Mouse (Mus musculus) kidney, postnatal 10 days (tissue): Measurements from ENCODE around the gene Ddhd1.

ENCODE experiments used
- DNase-seq: peaks from one replicate; pipeline ENCODE4 v3.0.0; 2021; ENCODE audit warnings: mixed read lengths

Ddhd1 gene

GRCm38 (mm10) chr14:45566066-45566937 lies 91.6 kb downstream of the Ddhd1 start:
- peak; percentile 83 for DNase-seq

DNA sequence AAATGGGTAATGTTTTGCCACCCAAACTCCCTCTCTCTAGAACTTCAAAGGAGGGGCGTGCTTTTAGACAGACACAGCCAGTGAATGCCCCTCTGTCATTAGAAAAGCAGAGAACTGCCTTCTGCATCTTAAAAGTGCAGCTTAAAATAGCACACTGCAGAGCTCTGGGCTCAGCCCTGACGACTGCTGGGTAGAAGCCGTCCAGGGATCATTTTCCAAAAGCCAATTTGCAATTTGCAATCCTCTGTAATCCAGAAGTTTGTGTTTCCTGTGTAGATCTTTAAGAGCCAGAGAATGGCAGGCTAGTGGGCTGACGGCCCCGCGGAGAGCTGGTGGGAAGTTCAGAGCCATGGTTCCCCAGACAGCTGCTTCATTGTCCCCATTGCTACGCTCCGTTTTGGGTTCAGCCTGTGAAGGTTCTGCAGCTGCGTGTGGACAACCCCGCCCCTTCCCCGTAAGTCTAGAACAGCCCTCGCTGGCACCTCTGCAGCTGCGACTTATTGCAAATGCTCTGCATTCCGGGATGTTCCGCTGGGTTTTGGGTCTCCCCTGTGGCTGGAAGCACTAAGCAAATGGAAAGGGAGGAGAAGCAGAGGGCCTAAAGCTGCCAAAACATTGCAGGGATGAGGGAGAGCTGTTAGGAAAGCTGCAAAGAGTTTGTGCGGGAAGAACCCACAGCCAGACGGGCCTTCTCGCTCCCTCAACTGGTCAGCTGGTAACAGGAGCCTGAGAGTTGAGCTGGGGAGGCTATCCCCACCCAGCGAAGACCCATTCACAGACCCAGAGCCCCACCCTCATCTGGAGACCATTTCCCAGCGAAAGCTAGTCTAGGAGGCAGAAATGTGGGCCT lies 92.5 kb downstream of the Ddhd1 start:
- peak; percentile 64 for DNase-seq

- DNase-seq, result peak; percentile 60
These were observed 94.4 kb downstream of the Ddhd1 start for GRCm38 (mm10) chr14:45563577-45563976.

DNA sequence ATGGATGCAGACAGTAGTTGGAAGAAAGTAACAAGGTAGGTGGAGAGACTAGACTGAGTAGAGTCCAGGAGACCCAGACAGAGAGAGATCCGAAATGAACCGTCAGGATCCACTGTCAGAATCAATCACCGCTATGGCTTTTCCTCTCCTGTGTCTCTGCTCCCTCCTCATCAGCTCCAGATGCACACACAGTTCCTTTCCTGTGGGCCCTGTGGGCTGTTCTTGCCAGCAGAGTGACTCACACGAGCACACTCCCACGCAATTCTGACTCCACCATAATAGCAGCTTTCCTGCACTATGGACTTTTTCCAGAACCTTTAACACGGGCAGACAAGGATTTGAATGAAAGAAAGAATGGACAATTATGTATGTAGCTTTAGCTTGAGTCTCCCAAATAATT lies 96.3 kb downstream of the Ddhd1 start:
- DNase-seq, result no peak

GRCm38 (mm10) chr14:45559018-45559417 lies 98.9 kb downstream of the Ddhd1 start:
- no peak for DNase-seq

DNA sequence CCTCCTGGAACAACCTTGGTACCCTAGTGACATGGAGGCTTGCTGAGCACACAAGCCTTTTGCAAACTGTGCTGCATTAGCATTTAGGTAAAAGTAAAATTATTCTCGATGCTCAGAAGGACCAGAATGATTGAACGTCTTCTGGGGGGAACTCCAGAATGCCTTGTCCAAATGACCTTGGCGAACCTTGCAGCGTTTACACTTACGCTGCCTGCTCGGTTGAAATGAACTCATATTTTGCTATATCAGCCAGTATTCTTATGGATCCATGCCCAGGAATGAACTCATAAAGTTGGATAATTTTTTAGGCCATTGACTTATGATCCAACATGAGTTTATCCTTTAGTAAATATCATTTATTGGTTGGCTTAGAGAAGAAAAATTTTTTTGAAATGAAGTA lies 103.6 kb downstream of the Ddhd1 start:
- DNase-seq, result no peak

DNA sequence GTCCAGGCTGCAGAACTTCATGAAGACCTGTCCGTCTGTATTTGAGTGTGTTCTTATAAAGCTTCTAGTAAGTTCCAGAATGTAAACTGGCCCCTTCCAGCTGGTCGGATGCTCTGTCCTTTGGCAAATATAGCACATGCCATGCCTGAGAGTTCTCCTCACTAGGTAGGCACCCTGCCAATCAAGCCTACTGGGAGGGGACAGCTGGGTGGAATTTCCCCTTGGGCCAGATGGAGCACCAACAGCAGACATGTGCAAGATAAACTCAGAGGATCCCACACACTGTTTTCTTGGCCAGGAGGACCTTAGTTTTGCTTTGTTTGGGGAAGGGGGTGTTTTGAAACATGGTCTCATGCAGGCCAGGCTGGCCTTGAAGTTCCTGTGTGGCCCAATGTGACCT lies 104.1 kb downstream of the Ddhd1 start:
- peak; percentile 43 for DNase-seq

DNA sequence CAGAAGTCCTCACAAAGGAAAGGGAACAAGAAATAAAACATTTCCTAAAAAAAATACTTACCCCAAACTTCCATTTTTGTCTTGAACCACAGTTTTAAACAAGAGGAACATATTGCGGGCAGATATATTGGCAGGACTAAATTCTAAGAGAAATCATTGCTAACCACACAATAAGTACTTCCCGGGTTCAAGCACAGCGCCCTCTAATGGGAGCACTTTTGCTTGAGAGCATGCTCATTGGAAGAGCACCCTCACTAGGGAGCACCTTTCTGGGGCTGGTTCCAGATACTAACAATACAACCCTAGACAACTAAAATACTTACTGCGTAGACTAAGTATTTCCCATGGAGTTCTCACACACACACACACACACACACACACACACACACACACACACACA lies 105.5 kb downstream of the Ddhd1 start:
- DNase-seq, result no peak

GRCm38 (mm10) chr14:45551121-45551768 lies 106.7 kb downstream of the Ddhd1 start:
- DNase-seq, result no peak

- peak; percentile 43 for DNase-seq
These were observed 107.8 kb downstream of the Ddhd1 start for GRCm38 (mm10) chr14:45550010-45550647.

DNA sequence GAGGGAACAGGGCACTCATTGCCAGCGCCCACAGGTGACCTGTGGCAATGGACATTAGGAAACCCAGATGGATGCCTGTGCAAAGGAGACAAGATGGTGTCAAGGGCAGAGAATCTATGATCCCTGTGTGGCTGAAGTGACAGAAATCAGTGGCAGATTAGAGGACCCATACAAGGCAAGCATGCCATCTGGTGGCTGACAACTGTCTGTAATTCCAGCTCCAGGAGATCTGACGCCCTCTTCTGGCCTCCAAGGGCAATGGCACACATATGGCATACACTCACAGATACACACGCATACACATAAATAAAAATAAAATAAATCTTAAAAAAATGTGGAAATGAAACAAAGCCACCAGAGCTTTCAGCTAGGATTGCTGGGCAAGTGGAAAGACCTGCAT lies 109.8 kb downstream of the Ddhd1 start:
- no peak for DNase-seq

DNA sequence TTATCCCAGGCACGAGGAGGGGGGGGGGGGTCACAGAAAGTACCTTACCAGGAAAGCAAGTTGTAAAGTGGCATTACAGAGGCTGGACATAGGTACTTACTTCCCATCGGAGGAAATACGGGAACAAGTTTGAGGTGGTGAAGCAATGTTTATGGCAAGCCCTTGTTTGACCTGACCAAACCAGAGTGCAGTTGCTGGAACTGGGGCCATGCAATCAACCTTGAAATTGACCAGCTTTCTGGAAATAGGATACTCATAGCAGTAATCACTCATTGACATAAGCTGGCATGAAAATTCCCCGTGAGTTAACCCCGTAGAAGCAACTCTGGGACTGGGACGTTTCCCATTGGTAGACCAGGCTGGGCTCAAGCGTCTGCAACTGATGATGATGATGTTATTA lies 113.0 kb downstream of the Ddhd1 start:
- no peak for DNase-seq

- DNase-seq, result no peak
These were observed 113.9 kb downstream of the Ddhd1 start for GRCm38 (mm10) chr14:45544026-45544425.

GRCm38 (mm10) chr14:45539659-45540468 lies 118.1 kb downstream of the Ddhd1 start:
- peak; percentile 90 for DNase-seq
